Mouse (Mus musculus): Measurements from ENCODE around the gene Ccdc86.

DNA sequence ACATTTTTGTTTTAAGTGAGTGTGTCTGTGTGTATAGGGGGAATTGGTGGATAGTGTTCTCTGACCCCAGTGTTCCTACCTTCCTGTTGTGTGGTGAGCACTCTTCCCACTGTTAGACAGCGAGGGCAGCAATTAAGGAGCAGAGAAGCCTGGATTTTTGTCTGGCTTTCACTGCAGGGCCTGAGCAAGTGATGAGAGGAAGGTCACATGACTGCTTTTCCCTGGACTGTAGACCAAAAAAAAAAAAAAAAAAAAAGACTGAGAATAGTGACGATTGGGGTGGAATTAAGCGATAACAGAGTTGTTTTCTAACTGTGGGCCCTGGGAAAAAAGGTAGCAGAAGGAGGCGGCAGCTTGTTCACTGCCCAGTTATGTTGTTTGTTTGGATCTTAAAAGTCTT lies 22.4 kb downstream of the Ccdc86 start:
- TF ChIP-seq CTCF (IDR thresholded peaks at IDR 0.05; ENCODE audit: low read depth, low read length) (no peak), POLR2AphosphoS5 (IDR thresholded peaks at IDR 0.05; ENCODE audit: insufficient replicate concordance, low read depth, low read length) (no peak), GATA1 (IDR thresholded peaks at IDR 0.05; ENCODE audit: borderline replicate concordance, low read length) (no peak)

Data from G1E (cell line).